Mouse (Mus musculus) C2C12 (cell line): Measurements from ENCODE around the gene Nphp4.

Source experiments
- CTCF ChIP-seq: IDR thresholded peaks from one replicate; pipeline ENCODE4 v1.5.1; 2011; ENCODE audit not compliant: control insufficient read depth, insufficient read depth, insufficient read length
- MAX ChIP-seq: IDR thresholded peaks from one replicate; pipeline ENCODE4 v1.6.1; 2011; ENCODE audit warnings: mild to moderate bottlenecking, control low read depth
- MYOG ChIP-seq: IDR thresholded peaks from one replicate; pipeline ENCODE4 v1.6.1; 2011; ENCODE audit not compliant: control insufficient read depth, insufficient read length; ENCODE audit errors: extremely low read depth
- USF1 ChIP-seq: IDR thresholded peaks from one replicate; pipeline ENCODE4 v1.6.1; 2011; ENCODE audit warnings: low read depth, mild to moderate bottlenecking, control low read depth, moderate library complexity

DNA sequence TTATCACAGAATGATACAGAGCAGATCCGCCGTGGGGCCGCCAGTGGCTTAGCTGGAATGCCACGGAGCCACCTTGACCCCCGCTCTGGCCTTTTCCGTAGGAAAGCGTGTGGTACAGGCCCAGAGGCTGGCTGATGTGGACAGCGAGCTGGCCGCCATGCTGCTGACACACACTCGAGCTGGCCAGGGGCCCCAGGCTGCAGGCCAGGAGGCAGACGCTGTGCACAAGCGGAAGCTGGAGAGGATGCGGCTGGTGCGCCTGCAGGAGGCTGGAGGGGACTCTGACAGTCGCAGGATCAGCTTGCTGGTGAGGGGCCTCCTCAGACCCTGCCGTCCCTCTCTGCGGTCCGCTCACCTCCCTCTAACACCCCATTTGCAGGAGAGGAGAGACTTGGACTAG lies 77.9 kb downstream of the Nphp4 start:
- TF ChIP-seq CTCF: no peak
- TF ChIP-seq MYOG: no peak
- TF ChIP-seq USF1: no peak
- no peak for TF ChIP-seq MAX
